Mouse (Mus musculus): ENCODE measurements around the gene Smurf2.

GRCm38 (mm10) chr11:106907253-106907652 is 13.3 kb downstream of the Smurf2 start:
- no peak for TF ChIP-seq CTCF (IDR thresholded peaks at IDR 0.05; ENCODE audit: insufficient read depth, low read depth, low read length)
- TF ChIP-seq POLR2A (IDR thresholded peaks at IDR 0.05; ENCODE audit: insufficient read depth, low read depth, low read length): no peak
